Mouse (Mus musculus): ENCODE results near the gene Lce6a.

Lce6a gene

DNA sequence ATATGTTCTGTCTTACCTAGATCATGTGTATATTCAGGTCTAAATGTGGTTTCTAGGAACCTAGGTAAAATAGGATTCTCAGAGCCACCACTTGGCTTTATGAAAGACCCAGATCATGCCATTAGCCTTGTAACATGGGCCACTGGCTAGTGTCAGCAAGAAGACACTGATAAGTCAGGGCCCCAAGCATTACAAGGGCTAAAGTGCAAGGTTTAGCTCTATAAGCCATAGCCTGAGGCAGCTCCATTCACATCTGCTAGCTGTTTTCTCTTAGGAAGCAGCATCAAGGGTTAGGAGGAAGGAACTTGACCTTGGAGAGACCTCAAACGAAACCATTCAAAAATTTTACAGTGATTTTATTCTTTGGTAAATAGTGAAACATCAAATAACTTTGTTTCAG is 36.4 kb downstream of the Lce6a start:
- DNase-seq (ENCODE audit: low read depth, low spot score): no peak
- no peaks in the 10 kb centered on the region for H3K27me3 ChIP-seq (ENCODE audit: control insufficient read depth, insufficient read depth, low read length, poor library complexity, severe bottlenecking)
- no peaks in the 10 kb centered on the region for H3K36me3 ChIP-seq (ENCODE audit: control insufficient read depth, insufficient read depth, low read length, poor library complexity, severe bottlenecking)

GRCm38 (mm10) chr3:92583164-92583826 is 38.2 kb downstream of the Lce6a start:
- no peak for DNase-seq (ENCODE audit: low read depth, low spot score)
- Histone ChIP-seq H3K27me3 (ENCODE audit: control insufficient read depth, insufficient read depth, low read length, poor library complexity, severe bottlenecking) (no peaks in the 10 kb centered on the region), H3K36me3 (ENCODE audit: control insufficient read depth, insufficient read depth, low read length, poor library complexity, severe bottlenecking) (no peaks in the 10 kb centered on the region)

GRCm38 (mm10) chr3:92579508-92579907 is 42.0 kb downstream of the Lce6a start:
- no peaks in the 10 kb centered on the region for H3K27me3 ChIP-seq (ENCODE audit: control insufficient read depth, insufficient read depth, low read length, poor library complexity, severe bottlenecking)

GRCm38 (mm10) chr3:92578652-92579413 is 42.6 kb downstream of the Lce6a start:
- DNase-seq (ENCODE audit: low read depth, low spot score): no peak
- Histone ChIP-seq H3K36me3 (ENCODE audit: control insufficient read depth, insufficient read depth, low read length, poor library complexity, severe bottlenecking) (no peaks in the 10 kb centered on the region), H3K27me3 (ENCODE audit: control insufficient read depth, insufficient read depth, low read length, poor library complexity, severe bottlenecking) (no peaks in the 10 kb centered on the region)

More at GRCm38 (mm10) chr3:92579508-92579907, 42.0 kb downstream of the Lce6a start:
- DNase-seq (ENCODE audit: low read depth, low spot score): no peak
- no peaks in the 10 kb centered on the region for H3K36me3 ChIP-seq (ENCODE audit: control insufficient read depth, insufficient read depth, low read length, poor library complexity, severe bottlenecking)

- no peaks in the 10 kb centered on the region for H3K36me3 ChIP-seq (ENCODE audit: control insufficient read depth, insufficient read depth, low read length, poor library complexity, severe bottlenecking)
- DNase-seq (ENCODE audit: low read depth, low spot score): no peak
- H3K27me3 ChIP-seq (ENCODE audit: control insufficient read depth, insufficient read depth, low read length, poor library complexity, severe bottlenecking): no peaks in the 10 kb centered on the region
These were observed 47.9 kb downstream of the Lce6a start, which contains the start of gene Ivl for GRCm38 (mm10) chr3:92573449-92574041. Gene Ivl (minus strand): TSS chr3:92573735.

- DNase-seq (ENCODE audit: low read depth, low spot score): no peak
- Histone ChIP-seq H3K27me3 (ENCODE audit: control insufficient read depth, insufficient read depth, low read length, poor library complexity, severe bottlenecking) (no peaks in the 10 kb centered on the region), H3K36me3 (ENCODE audit: control insufficient read depth, insufficient read depth, low read length, poor library complexity, severe bottlenecking) (no peaks in the 10 kb centered on the region)
These were observed 48.8 kb downstream of the Lce6a start for GRCm38 (mm10) chr3:92572514-92573155.
